Mouse (Mus musculus): Measurements from ENCODE around the gene Akr1b3. TPM values are rescaled to one million over a fixed set of nuclear protein-coding genes. Genes with fewer than 3 reads are reported as not detected.

Akr1b3 gene
- polyA plus RNA-seq, 1 experiment from 2014 or later = 120 TPM

GRCm38 (mm10) chr6:34350037-34350699 lies 32.9 kb upstream of the Akr1b3 start:
- Histone ChIP-seq H3K9me3 (ENCODE audit: control insufficient read depth, low read length) (no peaks in the 10 kb centered on the region), H3K9ac (ENCODE audit: low read length) (no peak overlapping the region), H3K27ac (ENCODE audit: low read length) (no peak overlapping the region), H3K36me3 (ENCODE audit: control insufficient read depth, insufficient read depth, low read length) (no peaks in the 10 kb centered on the region), H3K4me2 (ENCODE audit: low read depth, low read length) (no peak overlapping the region), H3K27me3 (ENCODE audit: control insufficient read depth, insufficient read depth, low read depth, low read length) (no peaks in the 10 kb centered on the region), H3K4me3 (ENCODE audit: low read length) (no peak overlapping the region), H3K4me1 (replicated peaks; ENCODE audit: control insufficient read depth, insufficient read depth, low read length) (peaks cover 17% of the 10 kb centered on the region)
- WGBS = 69% methylated on average over 12 of the region's 12 CpGs
- no peak for ATAC-seq (ENCODE audit: low read depth)

DNA sequence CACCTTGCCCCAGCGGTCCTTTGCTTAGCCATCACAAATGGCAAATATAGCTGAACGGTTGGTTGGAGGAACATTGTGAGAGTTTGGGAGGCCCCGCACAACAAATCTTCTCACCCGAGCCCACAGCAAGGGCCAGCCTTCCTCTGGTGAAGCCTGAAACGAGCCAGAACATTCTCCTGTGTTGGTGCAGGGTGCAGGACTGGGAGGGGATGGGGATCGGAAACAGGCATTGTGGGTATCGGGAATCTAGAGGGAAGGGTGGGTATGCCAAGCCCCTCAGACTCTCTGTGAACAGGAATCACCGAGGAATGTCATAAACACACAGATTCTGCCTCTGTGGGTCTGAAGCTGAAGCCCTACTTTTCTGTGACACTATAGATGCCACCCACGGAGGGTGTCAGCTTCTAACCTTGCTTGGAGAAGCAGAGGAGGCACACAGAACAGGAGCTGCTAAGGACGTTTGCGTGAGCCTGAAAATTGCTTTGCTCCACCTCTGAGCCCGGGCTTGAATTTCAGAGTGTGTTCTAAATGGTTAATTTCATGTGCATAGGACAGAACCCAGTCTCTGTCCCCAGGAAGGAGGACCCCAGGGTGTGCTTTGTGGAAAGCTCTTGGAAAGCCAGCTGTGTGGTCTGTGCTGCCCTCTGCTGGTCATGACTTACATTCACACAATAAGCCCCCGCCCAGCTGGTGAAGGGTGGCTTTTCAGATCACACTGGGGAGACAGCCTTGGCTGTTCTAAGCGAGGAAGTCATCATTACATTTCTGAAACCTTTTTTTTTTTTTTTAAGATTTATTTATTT lies 29.0 kb upstream of the Akr1b3 start:
- H3K4me1 ChIP-seq (replicated peaks; ENCODE audit: control insufficient read depth, insufficient read depth, low read length) = peaks cover 8% of the 10 kb centered on the region
- H3K9ac ChIP-seq (ENCODE audit: low read length) = no peak overlapping the region
- no peaks in the 10 kb centered on the region for H3K27me3 ChIP-seq (ENCODE audit: control insufficient read depth, insufficient read depth, low read depth, low read length)
- no peak overlapping the region for H3K27ac ChIP-seq (ENCODE audit: low read length)
- no peaks in the 10 kb centered on the region for H3K36me3 ChIP-seq (ENCODE audit: control insufficient read depth, insufficient read depth, low read length)
- H3K4me3 ChIP-seq (ENCODE audit: low read length) = no peak overlapping the region
- H3K4me2 ChIP-seq (ENCODE audit: low read depth, low read length) = no peak overlapping the region
- peak; percentile 74 for ATAC-seq (ENCODE audit: low read depth)
- H3K9me3 ChIP-seq (ENCODE audit: control insufficient read depth, low read length) = no peaks in the 10 kb centered on the region
- 41% methylated on average over 14 of the region's 14 CpGs for WGBS

DNA sequence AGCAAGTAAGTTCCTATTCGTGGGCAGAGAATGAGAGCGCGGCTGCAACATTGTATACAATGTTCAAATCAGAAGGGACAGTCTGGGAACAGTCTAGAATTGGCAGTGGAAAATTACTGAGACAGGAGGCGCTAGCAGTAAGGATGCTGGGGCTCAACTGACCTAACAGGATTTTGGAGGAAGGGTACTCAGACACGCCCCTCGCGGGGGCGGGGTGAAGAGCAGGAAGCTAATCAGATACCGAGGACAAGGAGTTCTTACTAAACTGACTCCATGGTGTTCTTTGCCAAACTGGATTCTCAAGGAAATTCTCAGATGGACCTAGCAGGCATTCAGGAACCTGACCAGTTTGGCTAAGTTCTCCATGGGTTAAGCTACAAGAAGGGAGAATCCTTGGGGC lies 27.7 kb upstream of the Akr1b3 start:
- peak; percentile 51 for ATAC-seq (ENCODE audit: low read depth)

DNA sequence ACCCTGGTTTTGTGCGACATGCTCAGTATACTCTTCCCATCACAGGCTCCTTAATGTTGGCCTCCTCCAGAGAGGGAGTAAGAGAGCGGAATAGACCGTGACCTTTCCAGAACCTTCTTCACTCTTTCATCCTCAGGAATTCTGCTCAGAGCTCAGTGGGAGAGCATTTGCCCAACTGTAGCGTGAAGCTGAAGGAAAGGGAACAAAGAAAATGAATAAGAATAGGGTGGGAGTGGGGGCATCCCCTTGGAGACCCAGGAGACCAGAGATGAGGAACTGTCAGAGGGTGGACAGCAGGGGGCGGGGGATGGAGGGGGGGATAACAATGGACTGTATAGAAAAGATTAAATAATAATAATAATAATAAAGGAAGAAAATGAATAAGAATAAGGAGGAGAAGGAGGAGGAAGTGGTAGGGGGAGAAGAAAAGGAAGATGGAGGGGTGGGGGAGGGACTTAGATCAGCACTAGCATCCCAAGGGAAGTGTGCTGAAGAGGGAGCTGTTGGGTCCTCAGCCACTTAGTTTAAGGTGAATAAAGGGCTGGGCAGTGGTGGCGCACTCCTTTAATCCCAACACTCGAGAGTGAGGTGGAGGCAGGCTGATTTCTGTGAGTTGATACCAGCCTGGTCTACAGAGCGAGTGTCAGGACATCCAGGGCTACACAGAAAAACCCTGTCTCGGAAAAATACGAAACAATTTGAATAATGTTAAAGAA lies 27.0 kb upstream of the Akr1b3 start:
- 62% methylated on average over 10 of the region's 10 CpGs for WGBS
- Histone ChIP-seq H3K27ac (ENCODE audit: low read length) (no peak overlapping the region), H3K36me3 (ENCODE audit: control insufficient read depth, insufficient read depth, low read length) (no peaks in the 10 kb centered on the region), H3K9me3 (ENCODE audit: control insufficient read depth, low read length) (no peaks in the 10 kb centered on the region), H3K4me2 (ENCODE audit: low read depth, low read length) (peak overlapping the region; percentile 2; the same call in 1 of the 2 replicates), H3K4me1 (replicated peaks; ENCODE audit: control insufficient read depth, insufficient read depth, low read length) (peaks cover 8% of the 10 kb centered on the region), H3K27me3 (ENCODE audit: control insufficient read depth, insufficient read depth, low read depth, low read length) (no peaks in the 10 kb centered on the region), H3K9ac (ENCODE audit: low read length) (no peak overlapping the region), H3K4me3 (ENCODE audit: low read length) (no peak overlapping the region)
- no peak for ATAC-seq (ENCODE audit: low read depth)

More for the DNA sequence above, 27.7 kb upstream of the Akr1b3 start:
- Histone ChIP-seq H3K27me3 (ENCODE audit: control insufficient read depth, insufficient read depth, low read depth, low read length) (no peaks in the 10 kb centered on the region), H3K4me3 (ENCODE audit: low read length) (no peak overlapping the region), H3K9ac (ENCODE audit: low read length) (no peak overlapping the region), H3K4me1 (replicated peaks; ENCODE audit: control insufficient read depth, insufficient read depth, low read length) (peaks cover 8% of the 10 kb centered on the region), H3K9me3 (ENCODE audit: control insufficient read depth, low read length) (no peaks in the 10 kb centered on the region), H3K27ac (ENCODE audit: low read length) (no peak overlapping the region), H3K36me3 (ENCODE audit: control insufficient read depth, insufficient read depth, low read length) (no peaks in the 10 kb centered on the region), H3K4me2 (ENCODE audit: low read depth, low read length) (peak overlapping the region; percentile 2; the same call in 1 of the 2 replicates)
- WGBS = 16% methylated on average over 9 of the region's 9 CpGs

DNA sequence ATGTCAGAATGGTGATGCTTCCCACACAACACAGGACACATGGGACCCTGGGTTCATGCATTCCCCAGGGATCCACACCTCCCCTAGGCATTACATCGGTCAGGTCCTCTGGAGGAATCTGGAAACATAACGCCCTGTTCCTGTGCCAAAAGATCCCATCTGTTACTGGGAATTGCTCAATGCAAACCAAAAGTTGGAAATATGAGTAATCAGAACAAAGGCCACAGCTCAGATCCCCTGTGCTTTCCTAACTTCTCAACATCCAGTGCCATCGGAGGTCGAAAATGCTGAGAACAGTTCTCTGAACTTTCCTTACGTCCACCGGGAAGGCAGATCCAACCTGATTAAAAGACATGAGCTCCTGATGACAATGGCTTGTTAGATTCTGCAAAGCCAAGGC lies 26.1 kb upstream of the Akr1b3 start:
- peaks cover 8% of the 10 kb centered on the region for H3K4me1 ChIP-seq (replicated peaks; ENCODE audit: control insufficient read depth, insufficient read depth, low read length)
- no peak overlapping the region for H3K4me2 ChIP-seq (ENCODE audit: low read depth, low read length)
- H3K27me3 ChIP-seq (ENCODE audit: control insufficient read depth, insufficient read depth, low read depth, low read length) = no peaks in the 10 kb centered on the region
- H3K36me3 ChIP-seq (ENCODE audit: control insufficient read depth, insufficient read depth, low read length) = no peaks in the 10 kb centered on the region
- 73% methylated on average over 6 of the region's 6 CpGs for WGBS
- no peaks in the 10 kb centered on the region for H3K9me3 ChIP-seq (ENCODE audit: control insufficient read depth, low read length)
- no peak overlapping the region for H3K4me3 ChIP-seq (ENCODE audit: low read length)
- H3K27ac ChIP-seq (ENCODE audit: low read length) = no peak overlapping the region
- H3K9ac ChIP-seq (ENCODE audit: low read length) = no peak overlapping the region
- no peak for ATAC-seq (ENCODE audit: low read depth)

GRCm38 (mm10) chr6:34342476-34342875 lies 25.2 kb upstream of the Akr1b3 start:
- Histone ChIP-seq H3K4me2 (ENCODE audit: low read depth, low read length) (no peak overlapping the region), H3K27ac (ENCODE audit: low read length) (no peak overlapping the region), H3K36me3 (ENCODE audit: control insufficient read depth, insufficient read depth, low read length) (no peaks in the 10 kb centered on the region), H3K27me3 (ENCODE audit: control insufficient read depth, insufficient read depth, low read depth, low read length) (no peaks in the 10 kb centered on the region), H3K4me1 (replicated peaks; ENCODE audit: control insufficient read depth, insufficient read depth, low read length) (peaks cover 8% of the 10 kb centered on the region), H3K9ac (ENCODE audit: low read length) (no peak overlapping the region), H3K9me3 (ENCODE audit: control insufficient read depth, low read length) (no peaks in the 10 kb centered on the region), H3K4me3 (ENCODE audit: low read length) (no peak overlapping the region)
- ATAC-seq (ENCODE audit: low read depth) = no peak
- WGBS = 79% methylated on average over 2 of the region's 2 CpGs

- no peak for ATAC-seq (ENCODE audit: low read depth)
- H3K4me3 ChIP-seq (ENCODE audit: low read length) = no peak overlapping the region
- no peaks in the 10 kb centered on the region for H3K27me3 ChIP-seq (ENCODE audit: control insufficient read depth, insufficient read depth, low read depth, low read length)
- peaks cover 8% of the 10 kb centered on the region for H3K4me1 ChIP-seq (replicated peaks; ENCODE audit: control insufficient read depth, insufficient read depth, low read length)
- H3K4me2 ChIP-seq (ENCODE audit: low read depth, low read length) = no peak overlapping the region
- no peak overlapping the region for H3K27ac ChIP-seq (ENCODE audit: low read length)
- H3K9ac ChIP-seq (ENCODE audit: low read length) = no peak overlapping the region
- H3K36me3 ChIP-seq (ENCODE audit: control insufficient read depth, insufficient read depth, low read length) = no peaks in the 10 kb centered on the region
- WGBS = 79% methylated on average over 4 of the region's 4 CpGs
- H3K9me3 ChIP-seq (ENCODE audit: control insufficient read depth, low read length) = no peaks in the 10 kb centered on the region
Observed at GRCm38 (mm10) chr6:34341991-34342390, 24.7 kb upstream of the Akr1b3 start.

DNA sequence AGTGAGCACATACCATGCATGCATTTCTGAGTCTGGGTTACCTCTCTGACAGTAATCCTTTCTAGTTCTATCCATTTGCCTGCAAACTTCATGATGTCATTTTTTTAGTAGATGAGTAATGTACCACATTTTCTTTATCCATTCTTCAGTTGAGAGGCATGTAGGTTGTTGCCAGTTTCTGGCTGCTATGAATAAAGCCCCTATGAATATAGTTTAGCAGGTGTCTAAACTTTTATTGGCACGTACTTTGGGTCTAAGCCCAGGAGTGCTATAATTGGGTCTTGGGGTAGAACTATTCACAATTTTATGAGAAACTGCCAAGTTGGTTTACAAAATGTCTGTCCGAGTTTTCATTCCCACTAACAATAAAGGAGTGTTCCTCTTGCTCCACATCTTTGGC lies 20.5 kb upstream of the Akr1b3 start:
- no peak overlapping the region for H3K9ac ChIP-seq (ENCODE audit: low read length)
- H3K4me2 ChIP-seq (ENCODE audit: low read depth, low read length) = no peak overlapping the region
- ATAC-seq (ENCODE audit: low read depth) = no peak
- WGBS = 76% methylated on average over 2 of the region's 2 CpGs
- no peak overlapping the region for H3K4me3 ChIP-seq (ENCODE audit: low read length)
- no peak overlapping the region for H3K27ac ChIP-seq (ENCODE audit: low read length)
- H3K36me3 ChIP-seq (ENCODE audit: control insufficient read depth, insufficient read depth, low read length) = no peaks in the 10 kb centered on the region
- H3K9me3 ChIP-seq (ENCODE audit: control insufficient read depth, low read length) = no peaks in the 10 kb centered on the region
- H3K4me1 ChIP-seq (replicated peaks; ENCODE audit: control insufficient read depth, insufficient read depth, low read length) = no peaks in the 10 kb centered on the region
- H3K27me3 ChIP-seq (ENCODE audit: control insufficient read depth, insufficient read depth, low read depth, low read length) = no peaks in the 10 kb centered on the region

DNA sequence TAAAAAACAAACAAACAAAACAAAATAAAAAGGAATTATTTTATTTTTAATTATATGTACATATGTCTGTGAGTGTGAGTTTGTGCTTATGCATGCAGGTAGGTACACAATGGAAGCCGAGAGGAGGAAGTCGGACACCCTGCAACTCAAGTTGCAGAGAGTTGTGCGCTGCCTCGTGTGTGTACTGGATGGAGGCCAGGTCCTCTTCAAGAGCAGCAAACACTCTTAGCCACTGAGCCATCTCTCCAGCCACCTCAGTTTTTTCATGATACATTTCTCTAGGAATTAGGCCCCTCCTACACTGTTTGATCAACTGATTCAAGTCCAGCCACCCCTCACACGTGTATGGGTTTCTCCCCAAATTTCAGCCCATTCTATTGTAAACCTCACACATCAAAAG lies 17.4 kb upstream of the Akr1b3 start:
- peak; percentile 51; the same call in 1 of the 2 replicates for ATAC-seq (ENCODE audit: low read depth)
- no peaks in the 10 kb centered on the region for H3K4me1 ChIP-seq (replicated peaks; ENCODE audit: control insufficient read depth, insufficient read depth, low read length)
- H3K27ac ChIP-seq (ENCODE audit: low read length) = no peak overlapping the region
- H3K27me3 ChIP-seq (ENCODE audit: control insufficient read depth, insufficient read depth, low read depth, low read length) = no peaks in the 10 kb centered on the region
- H3K4me2 ChIP-seq (ENCODE audit: low read depth, low read length) = no peak overlapping the region
- 57% methylated on average over 5 of the region's 5 CpGs for WGBS
- H3K36me3 ChIP-seq (ENCODE audit: control insufficient read depth, insufficient read depth, low read length) = no peaks in the 10 kb centered on the region
- H3K9ac ChIP-seq (ENCODE audit: low read length) = no peak overlapping the region
- no peak overlapping the region for H3K4me3 ChIP-seq (ENCODE audit: low read length)
- no peaks in the 10 kb centered on the region for H3K9me3 ChIP-seq (ENCODE audit: control insufficient read depth, low read length)
